Mouse (Mus musculus) myocyte (in vitro differentiated cells): ENCODE measurements around the gene Ulk3.

Experiments used
- MAX ChIP-seq: IDR thresholded peaks from one replicate; pipeline ENCODE4 v1.6.1; 2011; ENCODE audit warnings: low read depth, mild to moderate bottlenecking, control low read depth
- POLR2A ChIP-seq: IDR thresholded peaks from one replicate; pipeline ENCODE4 v1.6.1; 2011; ENCODE audit warnings: low read depth, mild to moderate bottlenecking, control low read depth, moderate library complexity; ENCODE audit not compliant: insufficient read length
- POLR2AphosphoS2 ChIP-seq: IDR thresholded peaks from one replicate; pipeline ENCODE4 v1.6.1; 2011; ENCODE audit warnings: low read depth, control low read depth; ENCODE audit not compliant: insufficient read length
- TCF3 ChIP-seq: IDR thresholded peaks from one replicate; pipeline ENCODE4 v1.6.1; 2011; ENCODE audit warnings: low read depth, control low read depth; ENCODE audit not compliant: insufficient read length
- USF1 ChIP-seq: IDR thresholded peaks from one replicate; pipeline ENCODE4 v1.6.1; 2011; ENCODE audit warnings: low read depth, mild to moderate bottlenecking, control low read depth, moderate library complexity

DNA sequence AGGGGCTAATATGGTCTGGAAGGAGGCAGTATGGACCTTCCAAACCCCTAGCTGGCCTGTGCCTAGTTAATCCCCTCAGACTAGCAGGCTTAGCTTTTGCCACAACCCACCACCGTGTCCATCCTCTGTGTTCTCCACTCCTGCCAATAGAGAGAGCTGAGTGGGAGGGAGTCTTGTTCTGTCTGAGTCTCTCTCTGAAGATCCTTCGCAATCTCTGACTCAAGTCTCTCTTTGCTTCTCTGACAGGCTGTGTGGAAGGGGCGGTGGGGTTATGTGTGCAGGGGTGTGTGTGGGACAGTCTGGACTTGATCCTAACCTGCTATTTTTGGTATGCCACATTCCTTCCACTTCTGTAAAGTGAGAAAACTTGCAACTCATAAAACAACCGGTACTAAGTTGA, 15.6 kb downstream of the Ulk3 start:
- TF ChIP-seq USF1 (no peak), POLR2A (no peak), TCF3 (no peak), MAX (no peak), POLR2AphosphoS2 (no peak)
